Mouse (Mus musculus): ENCODE data around the gene Smarca4.
"Not testable (repeated sequence)": the region's sequence is repeated elsewhere in the genome, so short reads cannot be mapped to it uniquely, and the experiment has no call there.

Gene Smarca4

GRCm38 (mm10) chr9:21653253-21653652 lies 37.3 kb downstream of the Smarca4 start:
- in situ Hi-C loops (cut with MseI, MboI) = no loop called here

DNA sequence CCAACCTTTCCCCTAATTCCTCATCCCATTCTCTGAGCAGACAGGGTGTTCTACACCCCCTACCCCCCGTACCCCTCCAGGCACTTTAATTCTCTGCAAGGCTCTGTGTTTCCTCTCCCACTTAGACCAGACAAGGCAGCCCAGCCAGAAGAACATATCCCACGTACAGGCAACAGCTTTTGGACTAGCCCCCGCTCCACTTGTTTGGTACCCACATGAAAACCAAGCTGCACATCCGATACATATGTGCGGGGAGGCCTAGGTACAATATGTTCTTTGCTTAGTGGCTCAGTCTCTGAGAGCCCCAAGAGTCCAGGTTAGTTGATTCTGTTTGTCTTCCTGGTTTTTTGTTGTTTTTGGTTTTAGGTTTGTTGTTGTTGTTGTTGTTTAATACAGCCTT lies 46.1 kb downstream of the Smarca4 start:
- in situ Hi-C loops (cut with MseI, MboI) = no loop called here

GRCm38 (mm10) chr9:21668946-21669345 lies 53.0 kb downstream of the Smarca4 start:
- in situ Hi-C loops (cut with MseI, MboI) = no loop called here

- in situ Hi-C loops (cut with MseI, MboI) = no loop called here
These were observed 54.4 kb downstream of the Smarca4 start for GRCm38 (mm10) chr9:21670354-21670753.

DNA sequence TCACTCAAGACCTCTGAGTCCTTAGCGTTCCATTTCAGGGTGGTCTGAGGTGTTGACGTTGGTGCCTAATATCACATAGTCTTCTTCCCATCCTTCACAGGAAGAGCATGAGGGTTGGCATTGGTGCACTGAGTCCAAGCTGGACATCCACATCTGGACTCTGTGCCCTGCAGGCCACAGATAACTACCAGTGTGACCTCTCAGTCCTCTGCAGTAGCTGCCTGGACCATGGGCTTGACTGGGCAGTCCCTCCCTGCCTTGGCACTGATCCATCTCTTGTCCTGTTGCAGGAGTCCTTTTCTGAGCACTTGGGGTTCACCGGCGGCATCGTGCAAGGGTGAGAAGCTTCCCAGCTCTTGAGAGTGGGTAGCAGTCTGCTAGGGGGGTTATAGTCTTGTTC lies 55.8 kb downstream of the Smarca4 start:
- in situ Hi-C loops (cut with MseI, MboI) = no loop called here

GRCm38 (mm10) chr9:21677706-21678105 lies 61.7 kb downstream of the Smarca4 start:
- in situ Hi-C loops (cut with MseI, MboI) = no loop called here

GRCm38 (mm10) chr9:21680448-21680847 lies 64.5 kb downstream of the Smarca4 start:
- in situ Hi-C loops (cut with MseI, MboI) = no loop called here

- in situ Hi-C loops (cut with MseI, MboI) = no loop called here
These were observed 66.9 kb downstream of the Smarca4 start for GRCm38 (mm10) chr9:21682827-21683226.

DNA sequence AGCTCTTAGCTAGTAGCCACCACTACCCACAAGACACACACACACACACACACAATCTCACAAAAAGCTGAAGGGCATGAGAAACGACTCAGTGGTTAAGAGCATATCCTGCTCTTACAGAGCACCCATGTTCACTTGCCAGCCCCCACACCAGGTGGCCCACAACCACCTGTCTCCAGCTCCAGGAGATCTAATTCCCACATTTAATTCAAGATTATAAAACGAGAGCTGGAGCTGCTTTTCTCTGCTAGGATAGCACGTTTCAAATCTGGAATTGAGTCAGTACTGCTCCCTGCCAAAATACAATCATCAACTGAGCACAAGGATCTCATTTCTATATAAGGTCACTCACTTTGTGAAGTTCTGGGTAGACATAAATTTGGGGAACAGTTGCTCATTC lies 67.9 kb downstream of the Smarca4 start:
- in situ Hi-C loops (cut with MseI, MboI) = no loop called here

DNA sequence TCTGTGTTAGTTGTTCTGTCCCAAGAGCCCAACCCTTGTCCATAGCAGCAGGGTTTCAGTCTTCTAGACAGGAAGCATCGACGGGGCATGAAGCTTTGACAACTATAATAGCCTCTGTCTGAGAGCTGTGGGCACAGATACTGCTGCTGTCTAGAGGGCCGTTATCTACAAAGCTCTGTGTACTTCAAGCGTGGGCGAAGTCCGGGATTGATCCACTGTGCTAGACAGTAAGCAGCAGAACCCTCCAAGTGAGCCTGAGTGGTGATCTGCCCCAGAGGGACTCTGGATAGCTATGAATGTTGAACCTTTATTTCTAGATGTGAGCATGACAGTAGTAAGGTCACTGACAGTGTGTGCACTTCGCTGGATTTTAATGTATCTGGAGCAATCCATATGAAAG lies 72.6 kb downstream of the Smarca4 start:
- in situ Hi-C loops (cut with MseI, MboI) = no loop called here

DNA sequence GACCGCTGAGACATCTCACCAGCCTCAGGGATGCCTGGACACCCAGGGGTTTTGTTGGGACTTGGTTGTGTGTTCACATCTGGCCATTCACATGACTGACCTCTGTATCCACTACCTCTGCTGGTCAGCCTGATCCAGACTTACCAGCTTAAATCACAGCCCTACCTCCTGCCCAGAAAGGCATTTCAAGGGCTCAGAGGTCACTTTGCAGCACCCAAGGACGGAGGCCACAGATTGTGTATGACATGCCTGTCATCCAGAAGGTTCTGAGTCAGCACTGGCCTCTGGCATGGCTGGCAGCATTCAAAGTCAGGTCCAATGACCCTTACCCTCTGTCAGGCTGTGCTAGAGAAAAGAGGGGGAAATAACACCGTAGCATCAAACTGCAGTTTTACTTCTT lies 74.1 kb downstream of the Smarca4 start:
- in situ Hi-C loops (cut with MseI, MboI) = no loop called here

DNA sequence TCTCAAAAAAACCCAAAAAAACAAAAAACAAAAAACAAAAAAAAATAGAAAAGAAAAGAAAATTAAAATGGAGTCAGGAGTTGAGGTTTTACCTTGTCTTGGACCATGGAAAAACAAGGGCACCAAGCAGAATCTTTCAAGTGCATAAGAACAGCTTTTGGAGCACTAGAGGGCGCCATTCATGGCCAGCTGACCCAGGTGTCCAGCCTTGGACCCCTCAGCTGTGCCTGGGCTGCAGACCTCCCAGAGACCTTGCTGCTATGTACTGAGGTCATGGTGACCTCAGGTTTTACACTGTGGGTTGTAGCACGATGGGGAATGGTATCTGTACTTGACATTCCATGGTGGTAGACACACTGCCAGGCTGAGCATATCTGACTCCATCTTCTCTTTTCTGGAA lies 75.9 kb downstream of the Smarca4 start:
- in situ Hi-C loops (cut with MseI, MboI) = no loop called here

GRCm38 (mm10) chr9:21692491-21692890 lies 76.5 kb downstream of the Smarca4 start:
- in situ Hi-C loops (cut with MseI, MboI) = no loop called here

DNA sequence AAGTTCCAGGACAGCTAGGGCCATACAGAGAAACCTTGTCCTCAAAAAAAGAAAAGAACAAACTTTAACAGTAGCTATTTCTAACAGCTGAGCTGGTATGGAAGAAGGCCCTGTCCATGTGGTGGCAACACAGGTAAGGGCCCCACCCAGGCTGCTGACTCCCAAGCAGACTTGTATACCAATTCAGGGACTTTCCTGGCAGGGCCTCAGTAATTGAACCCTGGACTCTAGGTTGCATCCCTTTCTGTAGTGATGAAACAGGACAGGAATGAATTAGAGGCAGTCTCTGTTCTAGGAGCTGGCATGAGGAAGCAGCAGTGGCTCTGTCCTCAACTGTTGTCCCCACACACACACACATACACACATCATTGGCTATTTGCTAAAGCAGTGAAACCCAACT lies 78.1 kb downstream of the Smarca4 start:
- in situ Hi-C loops (cut with MseI, MboI) = no loop called here

DNA sequence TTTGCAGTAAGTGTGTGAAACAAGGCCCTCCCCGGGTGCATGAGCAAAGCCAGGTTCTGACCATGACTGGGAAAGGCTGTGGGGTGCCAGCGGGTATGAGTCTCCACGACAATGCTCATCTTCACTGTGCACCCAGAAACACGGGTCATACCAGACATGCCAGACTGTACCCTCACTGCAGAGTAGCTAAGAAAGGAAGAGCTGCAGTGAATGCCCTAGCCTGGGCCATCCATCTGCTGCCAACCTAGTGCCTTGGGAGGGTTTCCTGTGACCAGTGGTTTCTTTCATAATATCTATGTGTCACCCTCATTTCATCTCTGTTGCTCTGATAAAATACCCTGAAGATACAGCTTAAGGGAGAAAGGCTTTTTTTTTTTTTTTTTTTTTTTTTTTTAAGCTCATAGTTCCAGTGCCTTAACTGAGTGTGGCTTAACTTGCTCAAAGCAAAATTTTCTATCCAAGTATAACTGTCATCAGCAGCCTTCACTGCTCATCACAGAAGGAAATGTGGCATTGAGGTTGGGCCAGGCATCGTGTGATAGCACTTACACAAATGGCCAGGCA lies 79.3 kb downstream of the Smarca4 start:
- in situ Hi-C loops (cut with MseI, MboI) = no loop called here

DNA sequence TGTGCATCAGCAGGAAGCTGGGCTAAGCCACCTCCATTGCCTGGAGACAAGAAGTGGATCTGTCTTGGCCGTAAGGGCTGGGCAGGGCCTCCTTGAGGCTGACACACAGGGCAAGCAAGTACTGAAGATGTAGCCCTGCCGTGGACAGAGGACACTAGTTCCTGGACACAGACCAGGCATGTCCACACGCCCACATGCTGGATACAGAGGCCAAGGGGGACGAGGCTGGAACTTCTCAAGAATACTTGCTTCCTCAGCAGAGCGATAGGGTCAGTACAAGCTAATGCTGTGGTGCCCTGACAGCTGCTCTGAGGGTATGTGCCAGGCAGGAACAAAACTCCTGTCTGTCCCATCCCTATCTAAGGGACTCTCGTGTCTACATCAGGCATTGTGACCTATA lies 81.2 kb downstream of the Smarca4 start:
- in situ Hi-C loops (cut with MseI, MboI) = no loop called here

GRCm38 (mm10) chr9:21699280-21699679 lies 83.3 kb downstream of the Smarca4 start:
- in situ Hi-C loops (cut with MseI, MboI) = not testable (repeated sequence)

- in situ Hi-C loops (cut with MseI, MboI) = no loop called here
These were observed 85.1 kb downstream of the Smarca4 start for GRCm38 (mm10) chr9:21701091-21701490.

DNA sequence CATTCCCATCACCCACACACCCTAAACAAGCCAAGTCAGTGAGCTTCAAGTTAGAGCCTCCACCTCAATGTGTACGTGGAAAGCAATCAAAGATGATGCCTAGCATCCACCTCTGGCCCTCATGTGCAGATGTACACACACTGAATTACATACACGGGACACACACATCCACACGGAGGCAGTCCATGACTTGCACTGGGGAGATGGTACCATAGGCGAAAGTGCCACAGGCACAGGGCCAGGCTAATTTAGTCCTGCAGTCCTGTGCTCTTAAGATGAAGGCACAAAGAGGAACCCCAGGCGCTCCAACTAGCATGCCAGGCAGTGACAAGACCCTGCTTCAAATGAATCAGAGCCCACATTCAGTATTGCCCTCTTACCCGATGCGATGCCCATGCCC lies 87.5 kb downstream of the Smarca4 start:
- in situ Hi-C loops (cut with MseI, MboI) = no loop called here

DNA sequence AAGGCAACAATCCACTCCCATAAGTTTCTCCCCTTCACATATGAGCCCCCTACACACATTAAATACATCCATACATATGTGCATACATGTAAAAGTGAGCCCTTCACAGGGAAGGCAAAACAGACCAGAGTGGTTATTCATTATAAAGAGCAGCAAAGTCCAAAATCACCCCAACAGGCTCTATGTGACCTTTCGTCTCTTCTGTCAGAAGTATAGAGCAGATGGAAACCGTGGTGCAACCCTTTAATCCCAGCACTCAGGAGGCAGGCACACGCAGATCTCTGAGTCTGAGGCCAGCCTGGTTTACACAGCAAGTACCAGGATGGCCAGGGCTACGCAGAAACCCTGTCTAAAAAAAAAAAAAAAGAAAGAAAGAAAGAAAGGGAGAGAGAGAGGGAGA lies 90.1 kb downstream of the Smarca4 start:
- in situ Hi-C loops (cut with MseI, MboI) = no loop called here

DNA sequence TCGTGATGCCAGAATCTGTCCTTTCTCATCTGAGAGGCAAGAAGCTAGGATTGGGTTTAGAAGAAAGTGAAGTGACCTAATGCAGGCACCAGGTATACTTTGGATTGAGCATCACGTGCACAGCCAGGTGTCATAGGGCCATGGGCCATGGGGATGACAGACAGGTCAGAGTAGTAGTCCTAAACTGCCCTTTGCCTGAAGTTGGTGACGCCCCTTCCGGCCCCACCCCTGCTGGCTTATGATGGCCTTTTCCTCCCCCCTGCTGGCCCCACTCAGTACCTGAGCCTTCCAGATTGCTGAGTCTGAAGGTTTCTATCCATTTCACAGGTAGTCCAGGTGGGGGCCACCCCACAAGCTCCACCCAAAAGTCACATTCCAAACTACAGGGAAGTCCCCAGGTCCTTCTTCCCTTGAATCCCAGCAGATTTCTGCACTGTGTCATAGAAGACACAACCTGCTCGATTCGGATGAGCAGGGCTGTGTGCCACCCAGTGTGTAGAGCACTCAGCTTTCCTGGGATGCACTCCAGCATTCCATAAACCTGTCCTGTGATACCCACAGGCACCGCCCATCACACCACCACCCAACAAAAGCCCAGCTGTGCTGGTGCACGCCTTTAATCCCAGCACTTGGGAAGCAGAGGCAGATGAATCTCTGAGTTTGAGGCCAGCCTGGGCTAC lies 90.8 kb downstream of the Smarca4 start:
- in situ Hi-C loops (cut with MseI, MboI) = no loop called here

DNA sequence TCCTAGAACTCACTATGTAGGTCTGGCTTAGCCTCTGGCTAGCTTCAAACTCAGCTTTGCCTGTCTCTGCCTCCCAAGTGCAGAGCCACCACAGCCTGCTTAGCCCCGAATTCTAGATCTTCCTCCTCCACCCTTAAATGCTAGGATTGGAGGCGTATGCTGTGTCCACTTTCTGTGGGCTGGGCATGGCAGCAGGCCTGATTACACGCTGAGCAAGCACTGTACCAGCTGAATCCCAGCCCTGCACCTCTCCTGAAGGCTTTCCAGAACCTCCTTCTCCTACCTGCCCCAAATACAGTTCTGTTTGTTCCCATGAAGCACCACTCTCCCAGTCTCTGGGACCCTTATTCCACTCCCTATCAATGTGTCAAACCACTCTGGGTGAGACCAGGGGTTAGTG lies 93.4 kb downstream of the Smarca4 start:
- in situ Hi-C loops (cut with MseI, MboI) = no loop called here

DNA sequence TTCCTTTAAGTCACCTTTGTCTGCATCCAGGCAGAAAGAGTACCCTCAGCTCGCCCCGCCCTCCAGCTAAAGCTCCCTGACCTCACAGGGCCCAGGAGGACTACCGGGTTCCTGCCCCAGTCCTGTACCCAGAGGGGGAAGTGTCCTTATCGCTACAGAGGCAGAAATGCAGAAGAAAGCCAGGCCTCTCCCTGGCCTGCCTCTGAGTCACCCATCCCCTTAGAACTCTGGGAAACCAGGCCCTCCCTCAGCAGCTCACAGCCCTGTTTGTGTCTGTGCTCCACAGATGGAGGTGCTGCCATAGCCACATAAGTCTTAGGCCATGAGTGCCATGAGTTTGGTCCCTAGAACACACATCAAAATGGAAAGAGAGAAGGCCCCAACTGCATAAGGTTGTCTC lies 99.3 kb downstream of the Smarca4 start:
- in situ Hi-C loops (cut with MseI, MboI) = no loop called here

- in situ Hi-C loops (cut with MseI, MboI) = no loop called here
These were observed 101.0 kb downstream of the Smarca4 start for GRCm38 (mm10) chr9:21717015-21717414.
